Mouse (Mus musculus) retina, adult 2 months (tissue): ENCODE measurements at regions not wholly inside any gene's neighbourhood (a gene's known extent, or its start where the extent isn't known, plus 50 kb on each side); places are given as distances from the start of the nearest gene placed in this dataset.
A peak's percentile ranks its signal among the peaks of the same experiment; 100 is the strongest.

Experiments
- DNase-seq: peaks from one replicate; pipeline ENCODE4 v3.0.0-alpha.2; 2012; ENCODE audit warnings: low read depth, low spot score

- no peak for DNase-seq
Observed at GRCm38 (mm10) chr15:62907181-62907580, 937.8 kb downstream of the Gsdmc2 start.

DNA sequence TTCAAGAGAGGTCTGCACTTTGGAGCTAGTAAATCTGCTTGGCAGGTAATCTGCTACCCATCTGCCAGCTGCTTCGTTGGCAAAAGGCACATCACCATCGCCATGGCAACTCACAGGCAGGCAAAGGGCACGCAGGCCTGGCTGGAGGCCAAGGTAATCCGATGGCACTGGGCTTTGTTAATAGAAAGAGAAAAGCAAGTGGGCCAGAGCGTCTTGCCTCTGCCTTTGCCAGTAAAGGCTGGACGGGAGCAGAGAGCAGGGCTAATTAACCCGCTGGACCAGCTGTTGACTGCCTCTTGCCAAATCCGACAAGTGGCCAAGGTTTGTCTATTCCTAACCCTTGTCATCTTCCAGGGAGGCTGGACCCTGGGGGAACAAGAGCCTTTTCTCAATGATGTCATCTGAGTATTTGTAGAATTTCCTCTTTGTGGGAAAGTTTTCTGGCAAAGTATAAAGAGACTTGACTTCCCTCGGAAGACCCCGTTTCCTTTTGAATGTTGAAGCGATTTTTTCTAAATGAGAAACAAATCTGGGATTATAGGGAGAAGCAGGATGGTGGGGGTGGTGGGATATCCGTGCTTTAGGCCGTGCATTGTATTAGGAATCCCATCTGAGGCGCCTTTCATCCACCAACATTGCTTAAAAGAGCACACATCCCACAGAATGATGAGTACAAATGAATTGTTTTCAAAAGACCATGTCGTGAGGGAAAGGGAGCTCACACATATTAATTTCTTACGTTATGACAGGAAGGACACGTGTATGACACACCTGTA is 941.7 kb downstream of the Gsdmc2 start:
- peak; percentile 61 for DNase-seq

DNA sequence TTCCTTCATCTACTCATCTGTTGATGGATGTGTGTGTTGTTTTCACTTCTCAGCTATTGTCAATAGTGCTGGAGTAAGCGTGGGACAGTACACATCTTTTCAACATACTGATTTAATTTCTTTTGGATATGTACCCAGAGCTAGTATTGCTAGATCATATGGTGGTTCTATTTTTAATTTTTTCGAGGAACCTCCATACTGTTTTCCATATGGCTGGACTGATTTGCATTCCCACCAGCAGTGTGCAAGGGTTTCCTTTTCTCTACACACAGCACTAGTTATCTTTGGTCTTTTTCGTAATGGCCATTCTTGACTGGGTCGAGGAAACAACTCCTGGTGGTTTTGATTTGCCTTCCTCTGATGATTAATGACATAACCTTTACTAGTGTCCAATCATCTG is 943.0 kb downstream of the Gsdmc2 start:
- no peak for DNase-seq

DNA sequence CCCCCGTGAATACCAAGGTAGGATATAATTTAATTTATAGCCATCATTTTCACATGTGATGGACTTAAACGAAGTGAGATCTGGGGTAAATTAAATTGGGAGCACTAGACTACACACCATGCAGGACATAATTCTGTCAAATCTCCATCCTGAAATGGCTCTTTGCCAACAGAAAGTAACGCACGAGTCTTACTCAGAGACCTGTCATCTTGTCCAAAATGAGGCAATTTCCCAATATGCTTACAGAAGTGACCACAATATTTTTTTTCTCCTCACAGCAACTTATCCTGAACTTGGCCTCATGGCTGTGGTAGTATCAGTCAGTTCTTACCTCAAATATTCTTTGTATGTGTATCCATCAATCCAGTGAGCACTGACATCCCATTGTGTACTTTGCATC is 955.2 kb downstream of the Gsdmc2 start:
- no peak for DNase-seq

GRCm38 (mm10) chr15:62885331-62885730 is 959.6 kb downstream of the Gsdmc2 start:
- DNase-seq: no peak

- DNase-seq: no peak
Observed at GRCm38 (mm10) chr15:62871082-62871766, 973.8 kb downstream of the Gsdmc2 start.

GRCm38 (mm10) chr15:62862574-62862973 is 982.4 kb downstream of the Gsdmc2 start:
- no peak for DNase-seq

GRCm38 (mm10) chr15:62861422-62861821 is 983.6 kb downstream of the Gsdmc2 start:
- DNase-seq: no peak

DNA sequence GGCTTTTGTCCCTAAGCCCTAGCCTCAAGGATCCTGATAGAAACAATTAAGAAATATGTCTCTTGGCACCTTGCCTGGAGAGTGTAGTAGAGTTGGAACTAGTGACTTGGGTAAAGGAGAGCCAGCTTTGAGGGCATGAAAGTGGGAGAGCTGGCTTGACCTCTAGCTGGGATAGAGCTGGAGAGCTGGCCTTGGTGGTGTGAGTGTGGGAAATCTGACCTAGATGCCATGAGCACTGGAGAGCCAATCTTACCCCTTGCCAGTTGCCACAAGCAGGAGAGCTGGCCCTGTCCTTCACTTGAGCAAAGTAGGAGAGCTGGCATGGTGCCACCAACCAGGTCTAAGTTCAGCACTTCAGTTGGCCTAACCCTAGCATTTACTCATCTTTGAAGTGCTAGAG is 995.7 kb downstream of the Gsdmc2 start:
- DNase-seq: no peak

DNA sequence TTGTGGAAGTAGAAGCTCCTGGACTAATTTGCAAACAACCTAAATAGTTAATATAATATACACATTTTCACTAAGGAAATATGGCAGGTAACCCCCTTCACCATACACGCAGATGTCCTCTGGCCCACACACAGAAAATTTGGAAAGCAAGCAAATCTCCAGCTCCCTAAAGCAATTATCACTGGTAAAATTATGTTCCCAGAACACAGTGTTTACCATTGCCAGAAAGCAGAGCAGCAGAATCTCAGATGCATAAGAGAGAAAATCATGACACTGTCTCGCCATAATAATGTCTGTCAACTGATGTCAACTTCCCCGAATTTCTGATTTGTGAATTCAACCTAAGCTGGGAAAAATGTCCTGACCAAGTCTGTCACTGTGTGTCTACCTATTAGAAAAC is 999.1 kb downstream of the Gsdmc2 start:
- no peak for DNase-seq

GRCm38 (mm10) chr15:62825586-62825985 is 1019.4 kb downstream of the Gsdmc2 start:
- DNase-seq: peak; percentile 3

GRCm38 (mm10) chr15:62823861-62824518 is 1021.0 kb downstream of the Gsdmc2 start:
- DNase-seq: no peak

- DNase-seq: no peak
Observed at GRCm38 (mm10) chr15:62822305-62822704, 1022.7 kb downstream of the Gsdmc2 start.

DNA sequence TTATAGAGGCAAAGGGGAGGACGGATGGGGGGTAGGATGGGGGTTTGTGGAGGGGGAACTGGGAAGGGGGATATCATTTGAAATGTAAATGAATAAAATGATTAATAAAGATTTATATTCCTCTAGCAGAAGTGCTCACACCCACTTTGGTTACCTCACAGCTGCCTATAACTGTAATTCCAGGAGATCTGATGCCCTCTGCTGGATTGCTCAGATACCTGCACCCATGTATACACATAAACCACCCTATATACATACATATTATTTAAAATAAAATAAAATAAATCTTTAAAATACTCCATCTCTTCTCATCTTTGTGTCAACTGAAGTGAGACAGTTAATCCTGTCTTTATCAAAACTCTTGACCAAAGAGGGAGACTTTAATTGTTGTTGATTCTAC is 1031.9 kb downstream of the Gsdmc2 start:
- DNase-seq: no peak

GRCm38 (mm10) chr15:62812026-62812425 is 1033.0 kb downstream of the Gsdmc2 start:
- DNase-seq: no peak

GRCm38 (mm10) chr15:62809320-62809719 is 1035.7 kb downstream of the Gsdmc2 start:
- DNase-seq: no peak

GRCm38 (mm10) chr15:62808087-62808808 is 1036.7 kb downstream of the Gsdmc2 start:
- DNase-seq: no peak

- DNase-seq: no peak
Observed at GRCm38 (mm10) chr15:62807364-62807763, 1037.6 kb downstream of the Gsdmc2 start.

GRCm38 (mm10) chr15:62802770-62803169 is 1042.2 kb downstream of the Gsdmc2 start:
- no peak for DNase-seq

- DNase-seq: no peak
Observed at GRCm38 (mm10) chr15:62798731-62799130, 1046.2 kb downstream of the Gsdmc2 start.

DNA sequence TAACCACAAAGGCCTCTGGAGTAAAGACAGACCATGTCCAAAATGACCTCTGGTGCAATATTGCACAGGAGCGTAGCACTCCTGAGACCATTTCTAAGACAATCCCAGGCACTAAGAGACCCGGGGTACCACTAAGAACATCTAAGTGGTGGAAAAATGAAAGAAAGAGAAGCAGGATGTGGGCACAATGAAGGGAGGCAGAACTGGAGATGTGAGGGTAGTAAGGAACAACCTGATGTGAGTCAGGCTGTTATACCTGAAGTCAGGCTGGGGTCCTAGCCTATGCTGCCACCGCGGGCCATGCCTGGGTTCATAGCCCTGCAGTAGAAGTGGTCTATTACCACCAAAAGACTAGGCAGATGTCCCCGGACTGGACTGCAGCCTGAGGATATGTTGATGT is 1051.4 kb downstream of the Gsdmc2 start:
- DNase-seq: no peak

DNA sequence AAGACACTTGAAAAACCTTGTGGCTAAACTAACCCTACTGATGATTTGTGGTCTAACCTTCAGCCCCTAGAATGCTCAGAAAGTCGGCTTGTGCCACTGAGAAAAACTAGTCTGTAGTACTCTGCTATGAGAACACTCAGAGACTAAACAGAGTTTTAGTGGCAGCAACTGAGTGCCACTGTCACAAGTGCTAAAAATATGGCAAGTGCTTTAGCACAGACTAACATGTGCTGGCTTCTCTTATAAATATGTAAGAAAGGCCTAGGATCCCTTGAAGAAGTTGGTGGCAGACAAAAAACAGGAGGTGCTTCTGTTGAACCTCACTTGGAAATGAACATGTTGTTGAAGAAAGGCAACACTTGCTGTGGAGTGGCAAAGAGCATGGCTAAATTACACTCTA is 1052.9 kb downstream of the Gsdmc2 start:
- DNase-seq: no peak
